Mouse (Mus musculus) A20 (cell line): ENCODE data around the gene Olfr1351.
"Not testable (repeated sequence)": the region's sequence is repeated elsewhere in the genome, so short reads cannot be mapped to it uniquely, and the experiment has no call there.

Experiments used
- DNase-seq: peaks from one replicate; pipeline ENCODE4 v3.0.0-alpha.2; 2011; ENCODE audit warnings: low read depth, low spot score

Gene Olfr1351

GRCm38 (mm10) chr10:79012172-79012571 lies at the start of gene Olfr1351:
Gene Olfr1351, plus strand, starts transcription at chr10:79012472.
- DNase-seq = no peak

GRCm38 (mm10) chr10:78963009-78963408 lies 49.3 kb upstream of the Olfr1351 start, which contains the start of gene Olfr1353:
Gene Olfr1353, plus strand, starts transcription at chr10:78963309.
- DNase-seq = not testable (repeated sequence)

GRCm38 (mm10) chr10:78980750-78981149 lies 31.5 kb upstream of the Olfr1351 start, which contains the start of gene Olfr1352:
Gene Olfr1352, plus strand, starts transcription at chr10:78981050.
- no peak for DNase-seq

GRCm38 (mm10) chr10:79028441-79028840 lies 16.2 kb downstream of the Olfr1351 start, which contains the start of gene Olfr57:
Gene Olfr57, plus strand, starts transcription at chr10:79028741.
- no peak for DNase-seq

GRCm38 (mm10) chr10:79042457-79042856 lies 30.2 kb downstream of the Olfr1351 start:
- not testable (repeated sequence) for DNase-seq

GRCm38 (mm10) chr10:79057370-79057769 lies 45.1 kb downstream of the Olfr1351 start:
- DNase-seq = not testable (repeated sequence)
